Mouse (Mus musculus) E14TG2a.4 (cell line): ENCODE data around the gene Ltn1.

Experiments
- H3K27me3 ChIP-seq: 2 replicates; pipeline ENCODE4 v1.6.1; 2014; ENCODE audit warnings: low read length, control low read depth; ENCODE audit not compliant: insufficient read depth
- H3K36me3 ChIP-seq: 2 replicates; pipeline ENCODE4 v1.6.1; 2014; ENCODE audit warnings: low read length, control low read depth; ENCODE audit not compliant: insufficient read depth
- H3K4me1 ChIP-seq: replicated peaks from 2 replicates; pipeline ENCODE4 v1.6.1; 2014; ENCODE audit warnings: low read depth, low read length, control low read depth
- H3K4me3 ChIP-seq: replicated peaks from 2 replicates; pipeline ENCODE4 v1.5.1; 2014; ENCODE audit warnings: mild to moderate bottlenecking, low read length
- H3K9me3 ChIP-seq: 2 replicates; pipeline ENCODE4 v1.6.1; 2014; ENCODE audit warnings: low read length, control low read depth
- CTCF ChIP-seq: conservative IDR thresholded peaks from 2 replicates; pipeline ENCODE4 v1.5.1; 2014; ENCODE audit warnings: low read length
- NANOG ChIP-seq: IDR thresholded peaks from 2 replicates; pipeline ENCODE4 v1.6.1; 2014; ENCODE audit warnings: borderline replicate concordance, low read length, mixed read lengths
- POU5F1 ChIP-seq: IDR thresholded peaks from 2 replicates; pipeline ENCODE4 v1.6.1; 2014; ENCODE audit warnings: low read length, borderline replicate concordance

Ltn1 gene

GRCm38 (mm10) chr16:87434266-87434665, 1.9 kb upstream of the Ltn1 start:
- Histone ChIP-seq H3K36me3 (no peaks in the 10 kb centered on the region), H3K9me3 (no peaks in the 10 kb centered on the region), H3K27me3 (no peaks in the 10 kb centered on the region), H3K4me3 (no peak overlapping the region), H3K4me1 (peaks cover 65% of the 10 kb centered on the region)
- no peak for TF ChIP-seq NANOG

DNA sequence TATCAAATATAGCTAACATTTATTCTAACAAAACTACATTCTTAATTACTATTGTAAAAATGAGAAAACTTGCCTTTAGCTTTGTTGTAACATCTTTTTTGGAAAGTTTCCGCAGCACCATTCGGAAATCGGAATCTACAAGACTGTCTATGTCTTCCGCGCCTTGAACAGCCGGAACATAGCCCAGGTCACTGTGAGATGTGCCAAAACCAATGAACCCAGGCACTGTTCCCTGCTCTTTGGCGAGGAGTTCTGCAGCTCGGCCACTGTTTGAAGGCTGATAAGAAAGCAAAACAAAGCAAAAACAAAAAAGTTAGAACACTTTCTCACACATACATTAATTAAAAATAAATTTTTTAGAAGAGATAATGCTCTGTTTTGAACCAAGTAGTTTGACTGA, 4.9 kb downstream of the Ltn1 start:
- Histone ChIP-seq H3K36me3 (peaks cover 42% of the 10 kb centered on the region), H3K4me3 (no peak overlapping the region), H3K4me1 (peaks cover 35% of the 10 kb centered on the region), H3K27me3 (no peaks in the 10 kb centered on the region), H3K9me3 (no peaks in the 10 kb centered on the region)
- no peak for TF ChIP-seq NANOG
- TF ChIP-seq POU5F1 = no peak
- TF ChIP-seq CTCF = no peak

DNA sequence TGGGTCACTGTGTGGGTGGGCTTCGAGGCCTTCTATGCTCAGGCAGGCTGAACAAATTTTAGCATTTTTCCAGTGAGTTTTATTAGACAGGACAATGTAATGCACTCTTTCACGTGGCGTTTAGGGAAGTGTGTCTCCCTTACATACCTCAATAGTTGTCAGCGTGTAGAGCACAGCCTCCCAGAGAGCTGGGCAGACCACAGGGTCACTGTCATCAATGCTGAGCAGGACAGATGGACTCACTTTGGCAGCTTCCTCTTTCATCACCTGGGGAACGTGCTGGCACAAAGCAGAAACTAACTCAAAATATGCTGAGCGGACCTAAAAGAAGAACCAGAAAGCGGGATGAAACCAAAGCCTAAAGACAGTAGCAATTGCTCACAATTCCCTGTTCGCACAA, 11.8 kb downstream of the Ltn1 start:
- H3K9me3 ChIP-seq = peaks cover 5% of the 10 kb centered on the region
- H3K27me3 ChIP-seq = no peaks in the 10 kb centered on the region
- H3K4me3 ChIP-seq = no peak overlapping the region
- H3K4me1 ChIP-seq = peaks cover 6% of the 10 kb centered on the region
- peaks cover 93% of the 10 kb centered on the region for H3K36me3 ChIP-seq
- TF ChIP-seq NANOG (no peak), CTCF (no peak), POU5F1 (no peak)

DNA sequence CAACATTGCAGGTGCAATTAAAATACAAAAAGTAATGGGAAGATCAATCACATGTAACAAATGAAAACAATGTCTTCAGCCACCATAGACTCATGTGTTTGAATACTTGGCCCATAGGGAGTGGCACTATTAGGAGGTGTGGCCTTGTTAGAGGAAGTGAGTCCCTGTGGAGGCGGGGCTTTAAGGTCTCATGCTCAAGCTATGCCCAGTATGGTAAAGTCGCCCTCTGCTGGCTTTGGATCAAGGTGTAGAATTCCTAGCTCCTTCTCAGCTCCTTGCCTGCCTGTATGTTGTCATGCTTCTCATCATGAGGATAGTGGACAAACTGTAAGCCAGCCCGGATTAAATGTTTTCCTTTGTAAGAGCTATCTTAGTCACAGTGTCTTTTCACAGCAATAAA, 27.4 kb downstream of the Ltn1 start:
- H3K4me3 ChIP-seq = no peak overlapping the region
- H3K27me3 ChIP-seq = no peaks in the 10 kb centered on the region
- no peaks in the 10 kb centered on the region for H3K4me1 ChIP-seq
- no peaks in the 10 kb centered on the region for H3K9me3 ChIP-seq
- peaks cover 91% of the 10 kb centered on the region for H3K36me3 ChIP-seq
- peak; percentile 41 for TF ChIP-seq CTCF
- TF ChIP-seq POU5F1 = no peak

DNA sequence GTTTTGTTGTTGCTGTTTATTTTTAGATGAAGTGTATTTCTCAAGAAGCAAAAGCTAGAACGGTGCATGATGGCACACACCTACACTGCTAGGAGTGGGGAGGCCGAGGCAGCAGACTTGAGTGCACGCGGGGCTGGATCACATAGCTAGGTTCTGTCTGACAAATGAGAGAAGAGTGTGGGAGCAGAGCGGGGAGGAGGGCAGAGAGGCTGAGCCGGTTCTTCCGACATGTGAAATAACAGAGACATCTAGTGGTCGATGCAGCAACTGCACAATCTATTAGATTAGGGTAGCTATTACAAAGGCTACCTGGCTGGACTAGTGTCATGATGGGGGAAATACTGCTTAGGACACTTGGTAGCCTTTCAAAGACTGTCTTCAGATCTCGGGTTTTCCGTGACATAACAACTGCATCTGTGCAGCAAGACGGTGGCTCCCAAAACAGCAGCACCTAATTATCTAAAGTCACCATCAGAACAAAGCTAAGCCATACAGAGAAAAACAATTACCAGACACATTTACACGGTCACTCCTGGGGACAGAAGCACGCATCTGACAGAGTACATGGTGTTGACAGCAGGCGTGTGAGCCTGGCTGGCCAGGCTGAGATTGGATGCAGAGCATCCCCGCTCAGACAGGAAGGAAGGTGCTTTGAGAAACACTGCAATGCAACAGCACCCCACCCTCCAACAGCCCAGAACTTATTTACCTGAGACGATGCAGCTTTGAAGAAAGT, 38.4 kb downstream of the Ltn1 start:
- Histone ChIP-seq H3K9me3 (no peaks in the 10 kb centered on the region), H3K36me3 (peaks cover 74% of the 10 kb centered on the region), H3K4me3 (no peak overlapping the region), H3K4me1 (peaks cover 3% of the 10 kb centered on the region; the same call in 1 of the 2 replicates), H3K27me3 (no peaks in the 10 kb centered on the region)
- TF ChIP-seq CTCF (peak; percentile 79), NANOG (no peak), POU5F1 (no peak)

GRCm38 (mm10) chr16:87387444-87387977, 44.9 kb downstream of the Ltn1 start:
- TF ChIP-seq CTCF (no peak), NANOG (no peak), POU5F1 (no peak)
- Histone ChIP-seq H3K9me3 (no peaks in the 10 kb centered on the region), H3K36me3 (peaks cover 69% of the 10 kb centered on the region), H3K4me3 (no peak overlapping the region), H3K4me1 (no peaks in the 10 kb centered on the region), H3K27me3 (no peaks in the 10 kb centered on the region)

DNA sequence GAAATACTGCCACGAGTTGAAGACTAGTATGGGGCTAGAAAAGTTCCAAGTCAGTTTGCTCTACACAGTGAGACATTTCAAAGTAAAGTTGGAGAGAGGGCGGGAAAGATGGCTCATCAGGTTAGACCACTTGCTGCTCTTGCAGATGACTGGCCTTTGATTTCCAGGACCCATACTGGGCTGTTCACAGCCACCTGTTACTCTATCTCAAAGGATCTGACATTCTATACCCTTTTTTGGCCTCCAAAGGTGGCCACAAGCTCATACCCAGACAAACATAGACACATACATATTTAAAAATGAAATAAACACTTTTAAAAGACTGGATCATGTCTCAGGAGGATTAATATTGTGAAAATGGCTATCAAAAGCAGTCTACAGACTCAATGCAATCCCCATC, 48.0 kb downstream of the Ltn1 start:
- Histone ChIP-seq H3K36me3 (peaks cover 87% of the 10 kb centered on the region), H3K4me3 (no peak overlapping the region), H3K4me1 (no peaks in the 10 kb centered on the region), H3K27me3 (no peaks in the 10 kb centered on the region), H3K9me3 (peaks cover 1% of the 10 kb centered on the region; the same call in 1 of the 2 replicates)
- TF ChIP-seq POU5F1 = no peak
- TF ChIP-seq CTCF = no peak
- TF ChIP-seq NANOG = no peak

DNA sequence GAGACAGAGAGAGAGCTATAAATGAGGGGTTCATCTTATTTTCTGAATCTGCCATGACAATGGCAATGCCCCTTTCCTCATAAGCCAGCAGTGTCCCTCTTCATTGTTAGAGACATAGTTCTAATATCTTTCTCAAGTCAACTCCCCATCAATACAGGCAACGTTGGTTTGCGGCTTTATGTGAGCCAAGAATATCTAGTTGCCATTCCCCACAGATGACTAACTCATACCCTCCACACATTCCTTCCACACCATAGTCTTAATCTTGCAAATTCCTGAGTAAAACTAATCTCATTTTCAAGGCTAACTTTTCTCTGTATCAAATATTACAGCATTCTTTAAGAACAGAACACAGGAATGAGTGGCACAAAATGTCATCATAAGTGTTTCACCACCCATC, 49.4 kb downstream of the Ltn1 start:
- peaks cover 87% of the 10 kb centered on the region for H3K36me3 ChIP-seq
- peaks cover 12% of the 10 kb centered on the region; the same call in 1 of the 2 replicates for H3K9me3 ChIP-seq
- H3K4me3 ChIP-seq = no peak overlapping the region
- no peaks in the 10 kb centered on the region for H3K4me1 ChIP-seq
- H3K27me3 ChIP-seq = no peaks in the 10 kb centered on the region
- TF ChIP-seq POU5F1 (no peak), NANOG (no peak), CTCF (no peak)

- peaks cover 9% of the 10 kb centered on the region for H3K9me3 ChIP-seq
- H3K4me1 ChIP-seq = no peaks in the 10 kb centered on the region
- no peaks in the 10 kb centered on the region for H3K27me3 ChIP-seq
- H3K4me3 ChIP-seq = no peak overlapping the region
- TF ChIP-seq NANOG = no peak
- no peak for TF ChIP-seq POU5F1
- no peak for TF ChIP-seq CTCF
- H3K36me3 ChIP-seq = peaks cover 55% of the 10 kb centered on the region
These were observed 66.0 kb downstream of the Ltn1 start for GRCm38 (mm10) chr16:87366445-87366844.
